Mouse (Mus musculus): ENCODE measurements around the gene Rab31. TPM values are rescaled to one million over a fixed set of nuclear protein-coding genes. Genes with fewer than 3 reads are reported as not detected.

Rab31 gene
- polyA plus RNA-seq, 1 experiment from 2014 or later = 59.8 TPM

GRCm38 (mm10) chr17:65697791-65698463, 74.6 kb downstream of the Rab31 start:
- 0 out of 2 replicates have a peak, but pooled peaks cover 3% of the 10 kb centered on the region for H3K36me3 ChIP-seq
- H3K27ac ChIP-seq = peak overlapping the region; percentile 51; the same call in 1 of the 2 replicates
- no peak overlapping the region for H3K4me2 ChIP-seq
- H3K9ac ChIP-seq = no peak overlapping the region
- no peak for ATAC-seq (ENCODE audit: insufficient number of reproducible peaks, insufficient read depth, low FRiP score, low TSS enrichment, low read depth)
- H3K4me1 ChIP-seq = peaks cover 29% of the 10 kb centered on the region
- no peak overlapping the region for H3K4me3 ChIP-seq
- 73% methylated on average over 12 of the region's 12 CpGs for WGBS
- no peaks in the 10 kb centered on the region for H3K27me3 ChIP-seq
- H3K9me3 ChIP-seq = no peaks in the 10 kb centered on the region

DNA sequence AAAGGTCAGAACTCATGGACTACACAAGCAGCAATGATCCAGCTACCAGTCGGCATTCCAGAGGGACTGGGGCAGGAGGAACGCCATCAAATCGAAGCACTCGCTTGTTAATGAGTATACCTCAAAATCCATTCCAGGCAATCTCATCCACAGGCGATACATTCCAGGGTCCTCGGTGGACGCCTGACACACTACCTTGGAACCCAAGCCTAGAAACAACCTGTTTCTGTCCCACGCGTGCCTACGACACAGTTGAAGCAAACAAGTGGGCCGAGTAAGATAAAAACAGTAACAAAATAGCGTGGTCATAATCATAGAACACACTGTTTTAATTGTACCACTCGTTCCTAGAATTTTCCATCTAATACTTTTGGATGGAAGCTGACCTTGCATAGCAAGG, 75.6 kb downstream of the Rab31 start:
- no peak overlapping the region for H3K4me3 ChIP-seq
- no peaks in the 10 kb centered on the region for H3K27me3 ChIP-seq
- H3K9me3 ChIP-seq = no peaks in the 10 kb centered on the region
- no peak overlapping the region for H3K9ac ChIP-seq
- H3K4me1 ChIP-seq = peaks cover 24% of the 10 kb centered on the region
- no peak overlapping the region for H3K27ac ChIP-seq
- H3K4me2 ChIP-seq = no peak overlapping the region
- 0 out of 2 replicates have a peak, but pooled peaks cover 3% of the 10 kb centered on the region for H3K36me3 ChIP-seq
- ATAC-seq (ENCODE audit: insufficient number of reproducible peaks, insufficient read depth, low FRiP score, low TSS enrichment, low read depth) = no peak
- WGBS = 90% methylated on average over 13 of the region's 13 CpGs

DNA sequence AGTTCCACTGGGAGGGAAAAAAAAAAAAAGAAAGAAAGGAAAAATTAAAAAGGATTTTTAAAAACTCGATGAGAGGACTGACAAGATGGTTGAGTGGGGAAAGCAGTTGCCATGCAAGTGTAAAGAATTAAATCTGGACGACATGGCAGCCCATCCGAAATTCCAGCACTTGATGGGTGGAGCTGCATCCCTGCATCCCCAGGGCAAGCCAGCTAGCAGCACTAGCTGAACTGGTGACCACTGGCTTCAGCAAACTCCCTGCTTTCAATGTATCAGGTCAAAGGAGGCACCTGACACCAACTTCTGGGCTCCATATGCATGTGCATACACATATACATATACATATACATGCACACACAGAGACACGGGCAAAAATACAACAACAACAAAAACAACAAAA, 80.3 kb downstream of the Rab31 start:
- 77% methylated on average over 4 of the region's 4 CpGs for WGBS
- Histone ChIP-seq H3K9me3 (no peaks in the 10 kb centered on the region), H3K27me3 (no peaks in the 10 kb centered on the region), H3K36me3 (peaks cover 18% of the 10 kb centered on the region; the same call in 1 of the 2 replicates), H3K4me1 (no peaks in the 10 kb centered on the region), H3K27ac (no peak overlapping the region), H3K9ac (no peak overlapping the region), H3K4me3 (no peak overlapping the region), H3K4me2 (no peak overlapping the region)
- no peak for ATAC-seq (ENCODE audit: insufficient number of reproducible peaks, insufficient read depth, low FRiP score, low TSS enrichment, low read depth)

- Histone ChIP-seq H3K27ac (no peak overlapping the region), H3K36me3 (no peaks in the 10 kb centered on the region), H3K9ac (no peak overlapping the region), H3K9me3 (no peaks in the 10 kb centered on the region), H3K27me3 (no peaks in the 10 kb centered on the region), H3K4me3 (no peak overlapping the region), H3K4me2 (no peak overlapping the region), H3K4me1 (peaks cover 8% of the 10 kb centered on the region)
- WGBS = 63% methylated on average over 2 of the region's 2 CpGs
- ATAC-seq (ENCODE audit: insufficient number of reproducible peaks, insufficient read depth, low FRiP score, low TSS enrichment, low read depth) = no peak
Observed at GRCm38 (mm10) chr17:65683731-65684130, 88.8 kb downstream of the Rab31 start.

GRCm38 (mm10) chr17:65683316-65683715, 89.2 kb downstream of the Rab31 start:
- H3K4me2 ChIP-seq = no peak overlapping the region
- H3K36me3 ChIP-seq = no peaks in the 10 kb centered on the region
- 87% methylated on average over 3 of the region's 3 CpGs for WGBS
- H3K9ac ChIP-seq = no peak overlapping the region
- no peak for ATAC-seq (ENCODE audit: insufficient number of reproducible peaks, insufficient read depth, low FRiP score, low TSS enrichment, low read depth)
- no peaks in the 10 kb centered on the region for H3K9me3 ChIP-seq
- no peaks in the 10 kb centered on the region for H3K27me3 ChIP-seq
- no peak overlapping the region for H3K27ac ChIP-seq
- no peak overlapping the region for H3K4me3 ChIP-seq
- H3K4me1 ChIP-seq = peaks cover 8% of the 10 kb centered on the region

DNA sequence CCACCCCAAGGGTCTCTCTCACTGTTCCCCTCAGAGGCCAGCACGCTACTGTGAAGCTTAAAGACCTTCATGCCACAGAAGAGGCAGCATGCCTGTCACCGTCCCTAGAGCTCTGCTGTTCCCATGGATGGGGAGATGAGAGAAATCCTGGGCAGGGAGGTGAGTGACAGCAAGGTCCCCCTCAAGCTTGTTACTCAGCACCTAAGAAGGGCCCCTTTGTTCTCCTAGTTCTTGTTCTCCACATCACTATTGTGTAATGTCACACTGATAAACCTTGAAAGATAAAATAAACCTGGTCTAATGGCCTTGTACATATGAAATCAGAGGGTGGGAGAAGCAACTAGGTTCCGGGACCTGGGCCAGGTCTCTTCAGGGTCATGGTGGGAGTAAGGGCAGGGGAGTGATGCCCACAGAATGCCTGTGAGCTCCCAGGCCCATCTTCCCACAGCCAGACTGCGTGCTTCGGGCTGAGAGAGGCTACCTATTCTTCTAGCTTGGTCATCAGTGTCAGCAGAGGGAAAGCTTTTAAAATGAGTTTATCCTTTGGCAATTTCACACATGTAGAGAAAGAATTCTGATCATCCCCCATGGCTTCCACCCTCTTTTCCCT, 90.4 kb downstream of the Rab31 start:
- no peak for ATAC-seq (ENCODE audit: insufficient number of reproducible peaks, insufficient read depth, low FRiP score, low TSS enrichment, low read depth)
- Histone ChIP-seq H3K9ac (no peak overlapping the region), H3K27ac (no peak overlapping the region), H3K4me2 (no peak overlapping the region), H3K27me3 (no peaks in the 10 kb centered on the region), H3K9me3 (no peaks in the 10 kb centered on the region), H3K36me3 (no peaks in the 10 kb centered on the region), H3K4me3 (no peak overlapping the region), H3K4me1 (peaks cover 8% of the 10 kb centered on the region)
- WGBS = 82% methylated on average over 5 of the region's 5 CpGs

- ATAC-seq (ENCODE audit: insufficient number of reproducible peaks, insufficient read depth, low FRiP score, low TSS enrichment, low read depth) = no peak
- WGBS = 84% methylated on average over 6 of the region's 6 CpGs
- Histone ChIP-seq H3K9ac (no peak overlapping the region), H3K4me2 (no peak overlapping the region), H3K36me3 (no peaks in the 10 kb centered on the region), H3K27ac (no peak overlapping the region), H3K9me3 (no peaks in the 10 kb centered on the region), H3K4me3 (no peak overlapping the region), H3K4me1 (peaks cover 9% of the 10 kb centered on the region), H3K27me3 (no peaks in the 10 kb centered on the region)
Observed at GRCm38 (mm10) chr17:65681516-65681915, 91.0 kb downstream of the Rab31 start.

DNA sequence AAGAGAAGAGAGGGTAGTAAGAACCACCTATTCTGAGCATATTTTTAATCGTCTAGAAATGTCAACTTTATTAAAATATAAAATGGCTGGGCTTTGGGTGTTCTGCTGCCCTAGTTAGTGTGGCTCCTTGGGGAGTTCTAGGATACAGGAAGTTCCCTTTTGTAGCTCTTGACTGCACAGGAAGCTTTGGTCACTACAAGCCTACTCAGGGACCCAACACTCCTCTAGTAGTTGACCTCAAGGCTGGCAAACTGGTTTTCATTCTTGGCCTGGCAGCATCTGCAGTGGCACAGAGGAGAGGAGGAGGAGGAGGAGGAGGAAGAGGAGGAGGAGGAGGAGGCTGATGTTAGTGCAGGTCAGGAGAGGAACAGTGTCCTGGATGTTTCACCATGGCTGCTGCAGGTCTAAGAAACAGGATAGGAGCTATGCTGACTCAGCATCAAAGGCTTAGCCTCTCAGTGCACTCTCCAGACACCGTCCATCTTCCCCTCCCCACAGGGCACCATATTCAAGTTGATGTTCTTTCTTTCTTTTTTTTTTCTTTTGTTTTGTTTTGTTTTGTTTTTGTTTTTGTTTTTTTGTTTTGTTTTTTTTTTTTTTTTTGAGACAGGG, 91.6 kb downstream of the Rab31 start:
- ATAC-seq (ENCODE audit: insufficient number of reproducible peaks, insufficient read depth, low FRiP score, low TSS enrichment, low read depth) = no peak
- no peak overlapping the region for H3K9ac ChIP-seq
- no peaks in the 10 kb centered on the region for H3K36me3 ChIP-seq
- H3K4me3 ChIP-seq = no peak overlapping the region
- H3K9me3 ChIP-seq = no peaks in the 10 kb centered on the region
- no peak overlapping the region for H3K4me2 ChIP-seq
- 78% methylated on average over 2 of the region's 2 CpGs for WGBS
- H3K27ac ChIP-seq = no peak overlapping the region
- no peaks in the 10 kb centered on the region for H3K27me3 ChIP-seq
- H3K4me1 ChIP-seq = peaks cover 11% of the 10 kb centered on the region

DNA sequence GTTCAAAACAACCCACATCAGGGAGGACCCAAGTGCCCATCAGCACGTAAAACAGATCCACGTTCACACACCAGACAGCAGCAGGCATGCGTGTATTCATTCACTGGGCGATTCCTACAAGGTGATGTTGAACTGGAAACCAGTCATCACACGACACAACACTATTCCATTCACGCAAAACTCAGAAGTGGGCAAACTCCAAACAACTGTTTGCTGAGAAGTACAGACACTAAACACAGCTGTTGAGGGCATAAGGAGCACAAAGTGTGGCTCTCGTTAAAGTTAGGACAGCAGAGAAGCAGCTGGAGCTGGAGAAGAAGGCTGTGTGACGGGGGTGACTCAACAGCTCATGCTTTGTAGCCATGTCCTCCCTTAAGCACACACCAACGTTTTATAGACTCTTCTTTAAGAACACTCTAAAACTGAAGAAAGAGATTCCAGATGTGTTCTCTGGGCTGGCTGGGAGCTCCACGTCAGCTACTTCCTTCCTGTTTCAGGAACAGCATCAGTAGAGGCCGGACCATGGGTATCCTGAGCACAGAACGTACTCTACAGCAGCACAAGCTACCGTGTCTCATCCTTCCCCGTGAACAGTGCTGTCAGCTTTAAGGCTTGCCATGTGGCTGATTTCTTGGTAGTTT, 92.6 kb downstream of the Rab31 start:
- no peaks in the 10 kb centered on the region for H3K27me3 ChIP-seq
- peak overlapping the region; percentile 60 for H3K27ac ChIP-seq
- WGBS = 52% methylated on average over 14 of the region's 14 CpGs
- no peak overlapping the region for H3K9ac ChIP-seq
- no peak overlapping the region for H3K4me3 ChIP-seq
- 0 out of 2 replicates have a peak overlapping the region, but pooled peaks have one; percentile 10 for H3K4me2 ChIP-seq
- no peaks in the 10 kb centered on the region for H3K36me3 ChIP-seq
- ATAC-seq (ENCODE audit: insufficient number of reproducible peaks, insufficient read depth, low FRiP score, low TSS enrichment, low read depth) = no peak
- H3K9me3 ChIP-seq = no peaks in the 10 kb centered on the region
- H3K4me1 ChIP-seq = peaks cover 11% of the 10 kb centered on the region

DNA sequence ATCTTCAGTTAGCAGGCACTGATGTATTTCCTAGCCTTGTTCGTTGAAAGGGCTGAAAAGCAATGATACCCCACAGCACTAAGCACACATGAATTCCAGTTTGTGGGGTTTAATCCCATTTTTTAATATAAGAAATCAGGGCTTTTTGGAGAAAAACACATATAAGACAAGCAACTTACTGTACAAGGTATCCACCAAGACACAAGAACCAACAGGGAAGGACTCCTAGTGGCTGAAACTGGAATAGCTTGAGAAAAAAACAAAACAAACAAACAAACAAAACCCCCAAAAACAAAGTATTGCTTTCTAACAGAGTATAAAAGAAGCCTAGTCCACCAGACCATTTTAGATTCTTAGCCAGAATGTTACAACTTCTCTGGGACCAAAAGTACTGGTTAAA, 94.8 kb downstream of the Rab31 start:
- Histone ChIP-seq H3K36me3 (peaks cover 3% of the 10 kb centered on the region; the same call in 1 of the 2 replicates), H3K27ac (no peak overlapping the region), H3K9ac (no peak overlapping the region), H3K9me3 (no peaks in the 10 kb centered on the region), H3K4me2 (no peak overlapping the region), H3K4me1 (peaks cover 11% of the 10 kb centered on the region), H3K4me3 (no peak overlapping the region), H3K27me3 (no peaks in the 10 kb centered on the region)
- no peak for ATAC-seq (ENCODE audit: insufficient number of reproducible peaks, insufficient read depth, low FRiP score, low TSS enrichment, low read depth)
- WGBS = 93% methylated on average over 1 of the region's 1 CpGs

DNA sequence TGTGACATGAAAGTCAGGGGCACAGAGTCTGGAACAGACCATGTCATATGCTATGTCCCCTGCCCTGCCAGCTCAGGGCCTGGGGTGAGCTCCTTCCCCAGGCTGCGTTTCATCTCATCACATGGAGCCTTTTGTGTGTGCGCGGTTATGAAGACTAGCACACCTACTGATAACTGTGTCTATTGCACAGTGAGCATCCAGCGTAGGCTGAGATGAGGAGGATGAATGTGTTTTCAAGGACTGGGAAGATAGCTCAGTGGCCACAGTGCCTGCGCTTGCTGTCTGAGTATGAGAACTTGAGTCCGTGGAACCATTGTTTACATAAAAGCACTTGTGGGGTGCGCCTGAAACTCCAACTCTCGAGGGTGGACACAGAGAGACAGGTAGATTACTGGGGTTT, 96.0 kb downstream of the Rab31 start:
- Histone ChIP-seq H3K36me3 (peaks cover 3% of the 10 kb centered on the region; the same call in 1 of the 2 replicates), H3K4me1 (peaks cover 11% of the 10 kb centered on the region), H3K27ac (no peak overlapping the region), H3K9ac (no peak overlapping the region), H3K27me3 (no peaks in the 10 kb centered on the region), H3K4me3 (no peak overlapping the region), H3K4me2 (no peak overlapping the region), H3K9me3 (no peaks in the 10 kb centered on the region)
- 92% methylated on average over 8 of the region's 8 CpGs for WGBS
- ATAC-seq (ENCODE audit: insufficient number of reproducible peaks, insufficient read depth, low FRiP score, low TSS enrichment, low read depth) = no peak
